Comparison of ENCODE assay signal across 10 mouse cellular contexts in genomic region chr5:142431811-142432434, GRCm38 (mm10). TPM values are rescaled to one million over a fixed set of nuclear protein-coding genes. Genes with fewer than 3 reads are reported as not detected.
A peak's percentile ranks its signal among the peaks of the same experiment; 100 is the strongest.
DNase-seq lines count a peak whose midpoint lies in the region; ATAC-seq and TF ChIP-seq lines count a peak whose summit lies in the region.
"Had no signal": no experiment of that assay in that cellular context is flagged by ENCODE, and none has a peak within 500 bp of the region (broad histone marks: within the 10 kb centered on the region; RNA-seq: fewer than 3 reads in every experiment).

No protein-coding gene starts in this region.

- DNase-seq in heart, adult 11 months: peak; percentile 96
- DNase-seq in heart, postnatal 36 days: no peak
- DNase-seq in lung, adult 18-20 months: peak; percentile 58 to 78
- DNase-seq in lung, adult 2 months: no peak
- peak; percentile 49 to 50 for DNase-seq in kidney, postnatal 36 days
- DNase-seq in urinary bladder, postnatal 14 days (ENCODE audit: low spot score): no peak
- no peak for DNase-seq in retina, postnatal 1 day

- ATAC-seq in stomach, embryonic 15.5 days (ENCODE audit: insufficient read depth, low FRiP score, low read depth): no peak

- TF ChIP-seq CTCF in lung, adult 2 months (IDR thresholded peaks at IDR 0.05; ENCODE audit: insufficient read depth, low read length): no peak

- no peaks in the 10 kb centered on the region for H3K9me3 ChIP-seq in stomach, embryonic 15.5 days

- no peak overlapping the region for H3K4me3 ChIP-seq in lung, adult 2 months (replicated peaks; ENCODE audit: extremely low read depth, low read depth, low read length)
- H3K4me3 ChIP-seq in stomach, embryonic 15.5 days (replicated peaks): no peak overlapping the region
- H3K4me3 ChIP-seq: erythroblast, embryonic 14.5 days had no signal

- peaks cover 34% of the 10 kb centered on the region for H3K4me1 ChIP-seq in lung, adult 2 months (ENCODE audit: control insufficient read depth, insufficient read depth, low read length)
- H3K4me1 ChIP-seq in stomach, embryonic 15.5 days: peaks cover 23% of the 10 kb centered on the region

- H3K27me3 ChIP-seq in stomach, embryonic 15.5 days (replicated peaks): no peaks in the 10 kb centered on the region

- no peak for TF ChIP-seq POLR2A in lung, adult 2 months (IDR thresholded peaks at IDR 0.05; ENCODE audit: borderline replicate concordance, extremely low read depth, low read depth, low read length)

- peaks cover 18% of the 10 kb centered on the region for H3K36me3 ChIP-seq in stomach, embryonic 15.5 days

- H3K4me2 ChIP-seq in stomach, embryonic 15.5 days: no peak overlapping the region

- peak overlapping the region; percentile 16; the same call in 1 of the 2 replicates for H3K27ac ChIP-seq in stomach, embryonic 15.5 days
- H3K27ac ChIP-seq: liver, embryonic 14.5 days had no signal

- intact Hi-C loops in heart, postnatal 36 days (cut with DNase I): no loop called here

- WGBS in lung, adult 2 months: 37% methylated on average over 9 of the region's 9 CpGs
- 62% methylated on average over 9 of the region's 9 CpGs for WGBS in stomach, embryonic 15.5 days

- no peak overlapping the region for H3K9ac ChIP-seq in stomach, embryonic 15.5 days
- H3K9ac ChIP-seq: liver, embryonic 14.5 days had no signal

RNA-seq across cellular contexts. Expression of gene Foxk1, which starts 30.6 kb away (rescaled TPM):
- 10 to 100 TPM; 15.7 to 15.8 TPM for total RNA-seq in heart, postnatal 36 days (2021)
- 23.5 and 26.1 TPM in 2 replicates for polyA plus RNA-seq in lung, adult 2 months (2012; rRNA removed)
- 5.6 and 5.7 TPM in 2 replicates for polyA plus RNA-seq in stomach, embryonic 15.5 days (2015; fragmentation: Nextera tagmentation; extraction: Ambion mirVana)

RNA-seq across cellular contexts. Expression of gene Ap5z1, which starts 31.8 kb away (rescaled TPM):
- total RNA-seq in heart, postnatal 36 days (2021): 1 to 10 TPM; 6.2 to 6.4 TPM
- polyA plus RNA-seq in lung, adult 2 months (2012; rRNA removed): 50.6 and 66.2 TPM in 2 replicates
- polyA plus RNA-seq in stomach, embryonic 15.5 days (2015; fragmentation: Nextera tagmentation; extraction: Ambion mirVana): 8.5 and 9.4 TPM in 2 replicates

Comparison
In these comparisons a context has a peak if more than half of its experiments do, and no peak if none do; other contexts are left out.
1. DNase-seq: peak in heart, adult 11 months (single experiment), lung, adult 18-20 months (2 of 2) and kidney, postnatal 36 days (2 of 2); none in heart, postnatal 36 days (0 of 2), lung, adult 2 months (single experiment), urinary bladder, postnatal 14 days (single experiment) and retina, postnatal 1 day (single experiment).